Mouse (Mus musculus) heart, adult 8-10 months (tissue): Measurements from ENCODE around the gene Rapgef1. TPM values are rescaled to one million over a fixed set of nuclear protein-coding genes. Genes with fewer than 3 reads are reported as not detected.
"Not testable (repeated sequence)": the region's sequence is repeated elsewhere in the genome, so short reads cannot be mapped to it uniquely, and the experiment has no call there.

Source experiments
- DNase-seq: peaks from one replicate; pipeline ENCODE4 v3.0.0; 2022; ENCODE audit warnings: low spot score
- total RNA-seq, 4 experiments: library from RNA; stranded (reverse); gene quantifications; 2 replicates each; pipeline ENCODE4 v1.2.4; 2022

Gene Rapgef1
- total RNA-seq, 4 experiments from 2014 or later: 98.1 to 113 (median 107) TPM

- DNase-seq: peak; percentile 39
Measured at GRCm38 (mm10) chr2:29739368-29739767, 119.8 kb downstream of the Rapgef1 start.

- DNase-seq: no peak
Measured at GRCm38 (mm10) chr2:29741207-29741606, 121.7 kb downstream of the Rapgef1 start.

- DNase-seq: no peak
Measured at GRCm38 (mm10) chr2:29744256-29744655, 124.7 kb downstream of the Rapgef1 start.

GRCm38 (mm10) chr2:29747188-29747782 is 127.8 kb downstream of the Rapgef1 start:
- no peak for DNase-seq

GRCm38 (mm10) chr2:29747852-29748251 is 128.3 kb downstream of the Rapgef1 start:
- DNase-seq: no peak

GRCm38 (mm10) chr2:29748499-29748898 is 129.0 kb downstream of the Rapgef1 start:
- no peak for DNase-seq

- DNase-seq: no peak
Measured at GRCm38 (mm10) chr2:29751497-29751896, 132.0 kb downstream of the Rapgef1 start, which contains the start of gene Gm13420. Gene Gm13420, minus strand, starts transcription at chr2:29751685.

- DNase-seq: no peak
Measured at GRCm38 (mm10) chr2:29752397-29752796, 132.9 kb downstream of the Rapgef1 start.

- DNase-seq: no peak
Measured at GRCm38 (mm10) chr2:29755693-29756092, 136.2 kb downstream of the Rapgef1 start.

- peak; percentile 44 for DNase-seq
Measured at GRCm38 (mm10) chr2:29764831-29765230, 145.3 kb downstream of the Rapgef1 start.

- no peak for DNase-seq
Measured at GRCm38 (mm10) chr2:29767976-29768709, 148.6 kb downstream of the Rapgef1 start.

GRCm38 (mm10) chr2:29768901-29769300 is 149.4 kb downstream of the Rapgef1 start:
- DNase-seq: no peak

GRCm38 (mm10) chr2:29770162-29770561 is 150.6 kb downstream of the Rapgef1 start:
- no peak for DNase-seq

GRCm38 (mm10) chr2:29771611-29772461 is 152.3 kb downstream of the Rapgef1 start:
- DNase-seq: no peak

GRCm38 (mm10) chr2:29773323-29773722 is 153.8 kb downstream of the Rapgef1 start:
- DNase-seq: no peak

- not testable (repeated sequence) for DNase-seq
Measured at GRCm38 (mm10) chr2:29781256-29781655, 161.7 kb downstream of the Rapgef1 start.

- DNase-seq: no peak
Measured at GRCm38 (mm10) chr2:29784290-29784689, 164.8 kb downstream of the Rapgef1 start.

GRCm38 (mm10) chr2:29787104-29787917 is 167.8 kb downstream of the Rapgef1 start, which contains the start of gene Coq4:
Gene Coq4, plus strand, starts transcription at chr2:29787493.
- peak; percentile 96 for DNase-seq

- DNase-seq: peak; percentile 79
Measured at GRCm38 (mm10) chr2:29787937-29788681, 168.6 kb downstream of the Rapgef1 start, which contains the start of gene Trub2. Gene Trub2, minus strand, starts transcription at chr2:29788502.
